Mouse (Mus musculus): Measurements from ENCODE around the gene Sult2a2. TPM values are rescaled to one million over a fixed set of nuclear protein-coding genes. Genes with fewer than 3 reads are reported as not detected.

Sult2a2 gene
- not detected in 4 replicates for total RNA-seq (2023)

GRCm38 (mm10) chr7:13733205-13733604, at the start of gene Sult2a2:
Gene Sult2a2, plus strand, starts transcription at chr7:13733505.

Other genes with a start within 250 kb of the Sult2a2 start
- not detected in 4 replicates for gene Bsph2, start 162.4 kb upstream of the Sult2a2 start, total RNA-seq (2023)
- not detected in 4 replicates for gene Sult2a5, start 109.5 kb upstream of the Sult2a2 start, total RNA-seq (2023)
- not detected in 4 replicates for gene Sult2a1, start 103.9 kb downstream of the Sult2a2 start, total RNA-seq (2023)

Measured in B cell, adult 62 days (primary cell).